In the genomic region with DNA sequence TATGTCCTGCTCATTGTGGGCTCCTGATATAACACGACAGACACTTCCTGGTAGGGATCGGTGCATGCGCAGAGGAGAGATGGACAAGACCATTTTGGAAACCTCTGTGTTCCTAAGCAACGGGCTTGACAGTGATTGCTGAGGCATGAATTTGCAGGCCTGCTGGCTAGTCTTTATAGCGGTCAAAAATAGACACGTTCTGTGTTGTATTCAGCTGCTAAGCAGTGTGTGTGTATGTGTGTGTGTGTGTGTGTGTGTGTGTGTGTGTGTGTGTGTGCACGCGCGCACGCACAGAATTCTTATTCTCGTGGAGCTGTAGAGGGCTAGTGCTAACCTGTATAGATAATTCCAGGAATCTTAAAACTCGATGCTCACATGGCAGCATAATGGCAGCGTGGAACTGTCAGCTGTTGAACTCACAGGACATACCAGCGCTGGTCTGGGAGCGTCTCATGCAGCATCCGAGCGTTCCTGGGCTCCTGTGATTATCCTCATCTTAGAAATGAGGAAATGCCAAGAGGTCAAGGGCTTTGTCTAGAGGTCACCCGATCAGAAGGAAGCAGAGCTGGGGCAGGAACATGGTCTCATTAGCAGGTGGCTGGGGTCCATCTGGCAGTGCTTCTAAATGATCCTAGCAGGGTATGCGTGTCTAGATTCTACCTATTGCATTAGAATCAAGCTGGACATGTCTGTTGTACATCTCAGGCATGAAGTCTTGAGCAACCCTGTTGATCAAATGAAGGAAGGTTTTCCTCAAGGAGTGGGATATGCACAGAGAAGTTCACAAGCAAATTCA, we compare ENCODE assay signal across 9 mouse cellular contexts.
DNase-seq lines count a peak whose midpoint lies in the region; ATAC-seq and TF ChIP-seq lines count a peak whose summit lies in the region.
"Had no signal": no experiment of that assay in that cellular context is flagged by ENCODE, and none has a peak within 500 bp of the region (broad histone marks: within the 10 kb centered on the region; RNA-seq: fewer than 3 reads in every experiment).

No protein-coding gene starts in this region.

- 70% methylated on average over 19 of the region's 19 CpGs for WGBS in midbrain, embryonic 12.5 days
- 68% methylated on average over 19 of the region's 19 CpGs for WGBS in lung, postnatal 0 days

- H3K27me3 ChIP-seq in midbrain, embryonic 12.5 days: no peaks in the 10 kb centered on the region
- H3K27me3 ChIP-seq in lung, postnatal 0 days (replicated peaks; ENCODE audit: insufficient read depth, low read length): no peaks in the 10 kb centered on the region
- H3K27me3 ChIP-seq: Patski had no signal

- H3K27ac ChIP-seq in midbrain, embryonic 12.5 days (replicated peaks): peak overlapping the region; percentile 30; the same call in 1 of the 2 replicates
- no peak overlapping the region for H3K27ac ChIP-seq in lung, postnatal 0 days (ENCODE audit: low read length)

- ATAC-seq in midbrain, embryonic 12.5 days (ENCODE audit: low FRiP score, low read depth): peak; percentile 34; the same call in 1 of the 2 replicates
- ATAC-seq in lung, postnatal 0 days: no peak
- ATAC-seq: Patski had no signal

- H3K36me3 ChIP-seq in midbrain, embryonic 12.5 days: no peaks in the 10 kb centered on the region
- H3K36me3 ChIP-seq in lung, postnatal 0 days (ENCODE audit: insufficient read depth, low read length): no peaks in the 10 kb centered on the region

- no peak overlapping the region for H3K4me2 ChIP-seq in midbrain, embryonic 12.5 days (replicated peaks)
- H3K4me2 ChIP-seq in lung, postnatal 0 days (replicated peaks; ENCODE audit: low read depth, low read length): no peak overlapping the region

- peaks cover 4% of the 10 kb centered on the region; the same call in 1 of the 2 replicates for H3K4me1 ChIP-seq in midbrain, embryonic 12.5 days
- no peaks in the 10 kb centered on the region for H3K4me1 ChIP-seq in lung, postnatal 0 days (ENCODE audit: insufficient read depth, low read depth, low read length)

- TF ChIP-seq CTCF in lung, postnatal 0 days (IDR thresholded peaks at IDR 0.05): no peak

- H3K9ac ChIP-seq in midbrain, embryonic 12.5 days (replicated peaks): no peak overlapping the region
- H3K9ac ChIP-seq in lung, postnatal 0 days (replicated peaks; ENCODE audit: low read depth): no peak overlapping the region

- TF ChIP-seq EP300 in lung, postnatal 0 days (IDR thresholded peaks at IDR 0.05): no peak

- no peaks in the 10 kb centered on the region for H3K9me3 ChIP-seq in midbrain, embryonic 12.5 days
- no peaks in the 10 kb centered on the region for H3K9me3 ChIP-seq in lung, postnatal 0 days (ENCODE audit: low read length)

- DNase-seq in brain, adult 2 months (ENCODE audit: low read depth, low spot score): peak; percentile 87
- DNase-seq in cerebellum, postnatal 14 days: peak; percentile 71 to 81
- peak; percentile 19 to 44 for DNase-seq in heart, postnatal 14 days
- no peak for DNase-seq in lung, postnatal 0 days (ENCODE audit: low spot score)
- no peak for DNase-seq in lung, postnatal 10 days
- DNase-seq in urinary bladder, postnatal 25 days (ENCODE audit: low spot score): no peak
- no peak for DNase-seq in thymus, postnatal 10 days (ENCODE audit: low spot score in 2 of 2)

- H3K4me3 ChIP-seq in midbrain, embryonic 12.5 days: no peak overlapping the region
- no peak overlapping the region for H3K4me3 ChIP-seq in lung, postnatal 0 days (ENCODE audit: low read depth, low read length)

- intact Hi-C loops in heart, postnatal 14 days (cut with DNase I): no loop called here

Comparison
In these comparisons a context has a peak if more than half of its experiments do, and no peak if none do; other contexts are left out.
1. DNase-seq: peak in brain, adult 2 months (single experiment), cerebellum, postnatal 14 days (2 of 2) and heart, postnatal 14 days (2 of 2); none in lung, postnatal 0 days (single experiment), lung, postnatal 10 days (single experiment), urinary bladder, postnatal 25 days (single experiment) and thymus, postnatal 10 days (0 of 2).